Comparison of ENCODE assay signal across 9 mouse cellular contexts in genomic region chrX:44789036-44789760, GRCm38 (mm10). TPM values are rescaled to one million over a fixed set of nuclear protein-coding genes. Genes with fewer than 3 reads are reported as not detected.
DNase-seq lines count a peak whose midpoint lies in the region; ATAC-seq and TF ChIP-seq lines count a peak whose summit lies in the region.
"Had no signal": no experiment of that assay in that cellular context is flagged by ENCODE, and none has a peak within 500 bp of the region (broad histone marks: within the 10 kb centered on the region; RNA-seq: fewer than 3 reads in every experiment).

No protein-coding gene starts in this region.

- H3K4me1 ChIP-seq in E14TG2a.4 (replicated peaks; ENCODE audit: low read depth, low read length), result peaks cover 6% of the 10 kb centered on the region
- H3K4me1 ChIP-seq in embryonic facial prominence, embryonic 11.5 days (ENCODE audit: control insufficient read depth, insufficient read depth, low read length), result no peaks in the 10 kb centered on the region
- no peaks in the 10 kb centered on the region for H3K4me1 ChIP-seq in hindbrain, postnatal 0 days (ENCODE audit: insufficient read depth, low read length)
- H3K4me1 ChIP-seq in midbrain, embryonic 11.5 days (ENCODE audit: control insufficient read depth, insufficient read depth, low read length), result no peaks in the 10 kb centered on the region

- H3K9ac ChIP-seq in embryonic facial prominence, embryonic 11.5 days (replicated peaks; ENCODE audit: low read length), result peak overlapping the region; percentile 68
- peak overlapping the region; percentile 56 for H3K9ac ChIP-seq in hindbrain, postnatal 0 days (replicated peaks; ENCODE audit: low read length)
- peak overlapping the region; percentile 61 for H3K9ac ChIP-seq in midbrain, embryonic 11.5 days (ENCODE audit: low read length)

- peak; percentile 3 for DNase-seq in gastrocnemius, postnatal 10 days
- no peak for DNase-seq in gastrocnemius, postnatal 14 days
- DNase-seq in embryonic facial prominence, embryonic 11.5 days (ENCODE audit: low spot score), result no peak
- DNase-seq in hindbrain, postnatal 0 days (ENCODE audit: low spot score), result peak; percentile 1
- peak; percentile 71 for DNase-seq in midbrain, embryonic 11.5 days (ENCODE audit: low spot score, missing footprints)
- no peak for DNase-seq in thymus, postnatal 25 days
- no peak for DNase-seq in lung, postnatal 10 days

- H3K27me3 ChIP-seq in E14TG2a.4 (ENCODE audit: insufficient read depth, low read length), result peaks cover 8% of the 10 kb centered on the region
- no peaks in the 10 kb centered on the region for H3K27me3 ChIP-seq in embryonic facial prominence, embryonic 11.5 days (ENCODE audit: control insufficient read depth, insufficient read depth, low read length)
- no peaks in the 10 kb centered on the region for H3K27me3 ChIP-seq in hindbrain, postnatal 0 days (ENCODE audit: insufficient read depth, low read length)
- H3K27me3 ChIP-seq in midbrain, embryonic 11.5 days (ENCODE audit: control insufficient read depth, insufficient read depth, low read length), result no peaks in the 10 kb centered on the region

- H3K4me3 ChIP-seq in E14TG2a.4 (replicated peaks; ENCODE audit: low read length), result peak overlapping the region; percentile 77
- H3K4me3 ChIP-seq in embryonic facial prominence, embryonic 11.5 days (ENCODE audit: low read depth, low read length), result peak overlapping the region; percentile 40
- peak overlapping the region; percentile 49 for H3K4me3 ChIP-seq in hindbrain, postnatal 0 days (ENCODE audit: low read length)
- H3K4me3 ChIP-seq in midbrain, embryonic 11.5 days (ENCODE audit: low read depth, low read length), result peak overlapping the region; percentile 45

- TF ChIP-seq CTCF in E14TG2a.4 (conservative IDR thresholded peaks at IDR 0.05; ENCODE audit: low read length), result no peak
- TF ChIP-seq CTCF in hindbrain, postnatal 0 days (IDR thresholded peaks at IDR 0.05; ENCODE audit: low read depth), result no peak

- peak overlapping the region; percentile 66 for H3K4me2 ChIP-seq in embryonic facial prominence, embryonic 11.5 days (ENCODE audit: low read depth, low read length)
- H3K4me2 ChIP-seq in hindbrain, postnatal 0 days (ENCODE audit: low read depth, low read length), result peak overlapping the region; percentile 62
- H3K4me2 ChIP-seq in midbrain, embryonic 11.5 days, result peak overlapping the region; percentile 66

- no peaks in the 10 kb centered on the region for H3K9me3 ChIP-seq in E14TG2a.4 (ENCODE audit: low read length)
- H3K9me3 ChIP-seq in embryonic facial prominence, embryonic 11.5 days (replicated peaks; ENCODE audit: control insufficient read depth, low read length), result no peaks in the 10 kb centered on the region
- no peaks in the 10 kb centered on the region for H3K9me3 ChIP-seq in hindbrain, postnatal 0 days (ENCODE audit: low read length)
- H3K9me3 ChIP-seq in midbrain, embryonic 11.5 days (ENCODE audit: control insufficient read depth, low read length), result no peaks in the 10 kb centered on the region

- no peaks in the 10 kb centered on the region for H3K36me3 ChIP-seq in E14TG2a.4 (ENCODE audit: insufficient read depth, low read length)
- no peaks in the 10 kb centered on the region for H3K36me3 ChIP-seq in embryonic facial prominence, embryonic 11.5 days (replicated peaks; ENCODE audit: control insufficient read depth, insufficient read depth, low read depth, low read length)
- H3K36me3 ChIP-seq in hindbrain, postnatal 0 days (ENCODE audit: insufficient read depth, low read length), result no peaks in the 10 kb centered on the region
- no peaks in the 10 kb centered on the region for H3K36me3 ChIP-seq in midbrain, embryonic 11.5 days (ENCODE audit: control insufficient read depth, insufficient read depth, low read length)

- no peak overlapping the region for H3K27ac ChIP-seq in embryonic facial prominence, embryonic 11.5 days (replicated peaks; ENCODE audit: low read depth, low read length)
- H3K27ac ChIP-seq in hindbrain, postnatal 0 days, result peak overlapping the region; percentile 51; the same call in 1 of the 2 replicates
- no peak overlapping the region for H3K27ac ChIP-seq in midbrain, embryonic 11.5 days (ENCODE audit: low read depth, low read length)

- intact Hi-C loops in gastrocnemius, postnatal 14 days (cut with DNase I; ENCODE audit: low total_unique reads), result no loop called here

- 42% methylated on average over 30 of the region's 36 CpGs for WGBS in embryonic facial prominence, embryonic 11.5 days
- WGBS in hindbrain, postnatal 0 days, result 46% methylated on average over 36 of the region's 36 CpGs
- WGBS in midbrain, embryonic 11.5 days, result 42% methylated on average over 34 of the region's 36 CpGs

- ATAC-seq in embryonic facial prominence, embryonic 11.5 days (replicated peaks; ENCODE audit: insufficient number of reproducible peaks, low FRiP score, low TSS enrichment, low read depth), result peak; percentile 78
- ATAC-seq in hindbrain, postnatal 0 days, result peak; percentile 70
- ATAC-seq in midbrain, embryonic 11.5 days (ENCODE audit: low FRiP score), result no peak; the same call in 1 of the 2 replicates

RNA-seq across cellular contexts. Expression of gene Dcaf12l1, which starts 0.8 kb away (rescaled TPM):
- 1 to 10 TPM; 2.5 to 2.6 TPM for total RNA-seq in gastrocnemius, postnatal 10 days (2021)
- 1 to 10 TPM in 1 of 2 experiments, under 1 TPM in 1; 0.86 to 1.4 TPM for total RNA-seq in gastrocnemius, postnatal 14 days (2021)
- polyA plus RNA-seq in embryonic facial prominence, embryonic 11.5 days (2014; fragmentation: Nextera tagmentation; extraction: Ambion mirVana), result 6.9 and 8.0 TPM in 2 replicates
- 26.2 and 30.0 TPM in 2 replicates for total RNA-seq in hindbrain, postnatal 0 days (2014; rRNA removed)
- polyA plus RNA-seq in hindbrain, postnatal 0 days (2015; fragmentation: Nextera tagmentation; extraction: Ambion mirVana), result 14.1 and 15.0 TPM in 2 replicates
- polyA plus RNA-seq in midbrain, embryonic 11.5 days (2014; fragmentation: Nextera tagmentation; extraction: Ambion mirVana), result 7.6 and 8.0 TPM in 2 replicates
- polyA plus RNA-seq: C2C12 had no signal

Comparison
In these comparisons a context has a peak if more than half of its experiments do, and no peak if none do; other contexts are left out.
1. DNase-seq: peak in gastrocnemius, postnatal 10 days (single experiment), hindbrain, postnatal 0 days (single experiment) and midbrain, embryonic 11.5 days (single experiment); none in gastrocnemius, postnatal 14 days (single experiment), embryonic facial prominence, embryonic 11.5 days (single experiment), thymus, postnatal 25 days (single experiment) and lung, postnatal 10 days (single experiment).
2. Peak in every context shown above with its lines, with median percentiles within 50 percentile points of each other: H3K4me3 ChIP-seq, H3K4me2 ChIP-seq and H3K9ac ChIP-seq.